Mouse (Mus musculus): Measurements from ENCODE around the gene Mylip.

The Mylip gene

GRCm38 (mm10) chr13:45390962-45391853, 1.7 kb downstream of the Mylip start:
- in situ Hi-C loops (cut with MboI, MseI): no loop called here

DNA sequence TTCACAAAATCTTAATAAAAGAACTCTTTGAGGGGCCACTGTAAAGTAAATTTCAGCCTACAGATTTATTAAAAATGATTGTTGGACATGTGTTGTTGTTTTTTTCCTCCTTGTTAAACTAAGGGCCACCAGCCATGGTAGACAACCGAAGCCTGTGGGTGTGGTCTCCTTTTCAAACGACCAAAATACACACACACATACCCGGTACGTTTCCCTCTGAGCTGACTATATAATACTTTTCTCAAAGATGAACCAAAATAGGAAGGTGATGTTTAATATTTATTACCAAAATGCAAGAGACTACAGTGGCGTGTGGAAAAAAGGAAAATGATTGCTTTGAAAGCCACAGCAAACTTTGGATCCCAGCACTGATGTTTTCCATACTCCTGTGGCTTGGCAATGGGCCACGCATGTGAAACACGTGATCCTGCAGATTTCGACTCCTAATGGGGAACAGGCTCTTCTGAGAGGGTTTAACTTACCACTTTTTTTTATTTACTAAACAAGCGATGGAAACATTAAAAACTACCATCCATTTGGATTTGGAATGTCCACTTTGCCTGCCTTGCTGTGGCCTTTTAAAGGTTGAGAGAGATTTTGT, 2.4 kb downstream of the Mylip start:
- in situ Hi-C loops (cut with MboI, MseI): no loop called here

DNA sequence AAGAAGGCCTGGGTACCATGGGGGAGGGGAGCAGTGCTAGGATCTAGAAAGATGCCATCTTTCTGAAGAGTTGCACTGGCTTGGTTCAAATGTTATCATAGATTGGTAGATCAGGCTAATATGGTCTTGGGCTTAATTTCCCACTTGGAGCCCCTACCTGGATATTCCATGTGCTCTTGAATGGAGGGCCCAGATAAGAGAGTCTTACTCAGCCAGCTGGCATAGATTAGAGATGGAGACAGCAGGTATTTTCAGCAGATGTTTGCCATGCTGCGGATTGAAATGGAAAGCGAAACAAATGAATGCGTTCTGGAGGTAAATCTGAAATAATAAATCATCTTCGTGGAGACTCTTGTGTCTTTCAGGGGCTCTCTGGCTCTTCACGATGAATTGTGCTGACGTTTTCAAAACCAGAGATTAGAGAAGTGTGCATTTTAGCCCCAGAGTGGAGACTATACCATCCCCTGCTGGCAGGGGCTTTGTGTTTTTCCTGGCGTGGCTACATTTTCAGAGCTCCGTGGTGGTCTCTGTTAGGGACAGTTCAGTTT, 4.8 kb downstream of the Mylip start:
- in situ Hi-C loops (cut with MboI, MseI): no loop called here

DNA sequence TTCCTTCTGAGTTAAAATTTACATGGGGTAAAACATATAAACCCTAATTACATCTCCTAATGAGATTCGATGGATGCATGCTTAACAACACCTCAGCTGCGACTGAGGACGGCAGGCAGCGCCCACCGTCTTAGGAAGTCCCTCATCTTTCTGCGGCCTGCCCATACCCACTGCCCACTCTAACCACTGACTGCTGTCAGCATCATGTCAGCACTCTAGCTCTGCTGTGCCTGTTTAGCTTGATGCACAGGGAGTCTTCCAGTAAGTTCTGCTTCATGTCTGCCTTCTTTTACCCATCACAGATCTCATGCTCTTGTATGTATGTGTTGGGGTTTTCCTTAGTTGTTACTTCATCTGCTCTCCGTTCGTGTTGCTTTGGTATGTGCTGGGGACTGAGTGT, 7.2 kb downstream of the Mylip start:
- in situ Hi-C loops (cut with MboI, MseI): no loop called here

GRCm38 (mm10) chr13:45397240-45397639, 7.7 kb downstream of the Mylip start:
- in situ Hi-C loops (cut with MboI, MseI): no loop called here

DNA sequence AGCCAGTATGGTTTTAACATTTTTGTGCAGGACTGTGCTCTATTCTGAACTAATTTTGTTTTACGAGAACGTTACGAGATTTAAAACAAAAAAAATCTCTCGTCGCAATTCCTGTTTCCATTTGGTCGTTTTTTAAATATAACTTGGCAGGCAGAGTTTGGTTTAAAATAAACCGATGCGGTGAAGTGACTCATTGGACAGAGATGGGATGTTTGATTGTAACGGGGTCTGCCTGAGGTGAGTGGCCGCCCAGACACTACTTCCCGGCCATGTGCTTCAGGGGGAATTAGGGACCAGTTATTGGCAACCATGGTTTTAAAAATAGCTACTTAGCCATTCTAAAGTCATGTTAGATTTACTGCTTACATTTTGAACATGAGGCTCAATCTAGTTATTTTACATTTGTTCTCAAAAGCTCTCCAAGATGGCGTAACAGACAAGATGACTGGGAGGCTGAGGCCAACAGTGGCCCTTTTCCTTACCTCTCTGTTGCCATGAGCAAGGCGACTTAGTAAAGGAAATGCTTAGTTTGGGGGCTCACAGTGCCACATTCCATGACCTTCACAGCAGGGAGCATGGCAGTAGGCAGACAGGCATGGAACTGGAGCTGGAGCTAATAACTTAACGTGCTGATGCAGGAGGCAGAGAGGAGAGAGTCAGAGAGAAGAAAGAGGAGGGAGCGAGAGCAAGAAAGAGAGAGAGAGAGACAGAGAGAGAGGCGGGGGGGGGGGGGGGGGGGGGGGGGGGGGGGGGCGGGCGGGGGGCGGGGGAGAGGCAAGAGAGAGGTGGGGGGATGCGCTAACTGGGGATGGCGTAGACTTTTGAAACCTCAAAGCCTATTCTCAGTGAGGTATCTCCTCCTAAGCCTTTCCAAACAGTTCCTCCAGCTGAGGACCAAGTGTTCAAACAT, 8.6 kb downstream of the Mylip start:
- in situ Hi-C loops (cut with MboI, MseI): no loop called here

- in situ Hi-C loops (cut with MboI, MseI): no loop called here
Measured at GRCm38 (mm10) chr13:45400700-45401099, 11.2 kb downstream of the Mylip start.

GRCm38 (mm10) chr13:45401816-45402215, 12.3 kb downstream of the Mylip start:
- in situ Hi-C loops (cut with MboI, MseI): no loop called here

DNA sequence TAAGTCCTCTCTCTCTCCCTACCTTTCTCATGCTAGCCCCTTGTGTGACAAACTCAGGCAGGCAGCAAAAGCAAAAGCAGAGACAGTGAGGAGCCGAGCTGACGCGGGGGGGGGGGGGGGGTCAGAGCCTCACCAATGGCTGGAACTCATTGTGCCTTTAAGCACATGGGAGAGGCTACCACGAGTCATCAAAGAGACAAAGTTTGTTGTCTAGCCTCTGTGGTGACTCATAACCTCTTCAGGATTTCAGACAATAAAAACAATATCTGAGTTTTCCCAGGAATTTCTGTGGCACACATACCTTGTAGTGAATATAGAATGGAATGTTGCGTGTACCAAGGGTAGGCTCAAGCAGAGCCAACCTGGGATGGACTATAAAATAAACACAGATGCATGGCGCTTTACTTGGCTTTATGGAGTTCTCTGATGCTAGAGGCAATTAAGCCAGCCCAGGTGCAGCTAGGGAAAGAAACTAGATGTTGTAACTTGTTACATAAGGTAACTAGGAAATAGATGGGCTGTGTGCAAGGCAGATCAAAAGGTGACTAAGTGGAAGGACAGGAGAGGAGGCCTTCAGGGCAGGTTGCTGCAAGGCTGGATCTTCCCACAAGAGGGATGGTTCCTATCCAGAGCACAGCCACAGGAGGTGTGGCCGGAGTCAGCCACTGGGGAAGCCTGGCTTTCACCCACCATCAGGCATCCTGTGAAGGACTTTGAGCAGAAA, 12.9 kb downstream of the Mylip start:
- in situ Hi-C loops (cut with MboI, MseI): no loop called here

DNA sequence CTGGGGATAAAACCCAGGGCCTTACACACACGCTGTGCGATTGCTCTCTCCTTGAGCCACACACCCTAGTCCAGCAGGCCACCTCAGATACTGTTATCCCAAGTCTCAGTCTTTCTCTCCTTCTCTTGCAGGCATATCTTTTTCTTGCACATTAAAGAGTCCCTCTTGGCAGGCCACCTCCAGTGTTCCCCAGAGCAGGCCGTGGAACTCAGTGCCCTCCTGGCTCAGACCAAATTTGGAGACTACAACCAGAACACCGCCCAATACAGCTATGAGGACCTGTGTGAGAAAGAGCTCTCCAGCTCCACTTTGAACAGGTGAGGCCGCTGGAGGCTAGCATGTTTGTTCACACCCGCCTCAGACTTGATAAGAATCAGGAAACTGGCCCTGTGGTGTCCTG, 14.7 kb downstream of the Mylip start:
- in situ Hi-C loops (cut with MboI, MseI): no loop called here

- in situ Hi-C loops (cut with MboI, MseI): no loop called here
Measured at GRCm38 (mm10) chr13:45405194-45405810, 15.8 kb downstream of the Mylip start.

GRCm38 (mm10) chr13:45406289-45406688, 16.7 kb downstream of the Mylip start:
- in situ Hi-C loops (cut with MboI, MseI): no loop called here

GRCm38 (mm10) chr13:45406703-45407102, 17.2 kb downstream of the Mylip start:
- in situ Hi-C loops (cut with MboI, MseI): no loop called here

- in situ Hi-C loops (cut with MboI, MseI): no loop called here
Measured at GRCm38 (mm10) chr13:45410936-45411335, 21.4 kb downstream of the Mylip start.

DNA sequence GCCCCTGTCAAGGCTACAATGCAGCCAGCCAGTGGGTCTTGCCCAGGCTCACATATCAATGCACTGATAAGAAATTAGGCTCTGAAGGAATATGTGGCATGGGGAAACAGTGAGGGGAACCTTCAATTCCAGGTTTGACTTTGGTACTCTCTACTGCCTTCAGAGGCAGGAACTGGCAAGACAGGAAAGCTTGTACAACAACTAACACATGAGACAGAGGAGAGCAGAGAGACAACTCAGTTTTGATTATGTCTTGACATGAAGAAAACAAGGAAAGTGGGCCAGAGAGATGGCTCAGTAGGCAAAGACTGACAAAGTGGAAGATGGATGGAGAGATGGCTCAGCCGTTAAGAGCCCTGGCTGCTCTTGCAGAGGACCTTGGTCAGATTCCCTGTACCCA, 23.5 kb downstream of the Mylip start:
- in situ Hi-C loops (cut with MboI, MseI): no loop called here

- in situ Hi-C loops (cut with MboI, MseI): no loop called here
Measured at GRCm38 (mm10) chr13:45414031-45414430, 24.5 kb downstream of the Mylip start.

GRCm38 (mm10) chr13:45416621-45417057, 27.1 kb downstream of the Mylip start:
- in situ Hi-C loops (cut with MboI, MseI): no loop called here

DNA sequence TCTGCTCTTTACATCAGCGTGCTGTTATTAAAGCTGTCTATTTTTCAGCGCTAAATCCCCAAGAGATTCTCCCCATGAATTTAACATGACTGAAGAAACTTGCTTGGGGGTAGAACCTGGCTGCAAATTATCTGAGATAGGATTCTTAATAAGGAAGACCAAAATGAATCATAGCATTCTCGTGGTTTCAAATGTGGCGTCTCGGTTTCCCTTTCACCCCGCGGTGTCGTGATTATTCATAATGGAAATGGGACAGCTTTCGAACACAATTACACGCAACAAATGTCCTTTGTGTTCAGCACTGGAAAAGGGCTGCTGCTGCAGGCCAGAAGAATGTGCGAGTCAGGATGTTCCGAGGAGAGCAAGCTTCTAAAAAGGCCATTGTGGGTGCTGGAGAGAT, 29.4 kb downstream of the Mylip start:
- in situ Hi-C loops (cut with MboI, MseI): no loop called here

GRCm38 (mm10) chr13:45422251-45422650, 32.7 kb downstream of the Mylip start:
- in situ Hi-C loops (cut with MboI, MseI): loop anchor here (5.0 kb wide), 1 partner anchor 35 kb away; the partner anchor contains the start of gene Mylip

- in situ Hi-C loops (cut with MboI, MseI): loop anchor here (5.0 kb wide), 1 partner anchor 35 kb away; the partner anchor contains the start of gene Mylip
Measured at GRCm38 (mm10) chr13:45422709-45423108, 33.2 kb downstream of the Mylip start.

All from T-helper 1 cell (primary cell).